Mouse (Mus musculus) spleen, adult 2 months (tissue): ENCODE data around the gene Hoxb5. TPM values are rescaled to one million over a fixed set of nuclear protein-coding genes. Genes with fewer than 3 reads are reported as not detected.

Experiments
- DNase-seq, 2 experiments: peaks; one replicate each; pipeline versions ENCODE4 v3.0.0 to v3.0.0-alpha.2; 2012 to 2021; ENCODE audit warnings: low spot score in 2 of 2, low read depth in 1 of 2
- H3K27ac ChIP-seq: fragments of 200-500 bp; 2 replicates; pipeline ENCODE4 v1.5.1; 2012; ENCODE audit warnings: low read length, inconsistent platforms; ENCODE audit not compliant: insufficient read depth
- H3K27me3 ChIP-seq: fragments of 200-500 bp; 2 replicates; pipeline ENCODE4 v1.6.1; 2012; ENCODE audit warnings: mild to moderate bottlenecking, moderate library complexity, low read length, inconsistent platforms; ENCODE audit not compliant: control insufficient read depth, insufficient read depth
- H3K36me3 ChIP-seq: fragments of 200-500 bp; 2 replicates; pipeline ENCODE4 v1.6.1; 2012; ENCODE audit warnings: mild to moderate bottlenecking, low read length, inconsistent platforms; ENCODE audit not compliant: control insufficient read depth, insufficient read depth
- H3K4me1 ChIP-seq: fragments of 200-500 bp; 2 replicates; pipeline ENCODE4 v1.6.1; 2011; ENCODE audit warnings: inconsistent platforms; ENCODE audit not compliant: control insufficient read depth, insufficient read depth, insufficient read length
- H3K4me3 ChIP-seq: fragments of 200-500 bp; 2 replicates; pipeline ENCODE4 v1.5.1; 2011; ENCODE audit warnings: mild to moderate bottlenecking, inconsistent platforms; ENCODE audit not compliant: insufficient read depth, insufficient read length; ENCODE audit errors: extremely low read depth
- CTCF ChIP-seq: fragments of 200-500 bp; IDR thresholded peaks from 2 replicates; pipeline ENCODE4 v1.5.1; 2011; ENCODE audit warnings: mild to moderate bottlenecking, inconsistent platforms; ENCODE audit not compliant: insufficient read depth, insufficient read length, insufficient replicate concordance; ENCODE audit errors: extremely low read depth
- POLR2A ChIP-seq: fragments of 200-500 bp; IDR thresholded peaks from 2 replicates; pipeline ENCODE4 v1.6.1; 2011; ENCODE audit warnings: low read depth, low read length, inconsistent platforms
- WGBS: fragments of 180-500 bp; shearing (Covaris S2); methylation state at CpG from one replicate; pipeline ENCODE4 v1.1.7; 2018; 5-methylcytosine and 5-hydroxymethylcytosine counted together
- polyA plus RNA-seq: library from polyadenylated mRNA; depleted of rRNA; stranded (reverse); fragments of >200 nt; gene quantifications from 2 replicates; pipeline ENCODE4 v1.2.3, GENCODE M21; 2012

Gene Hoxb5
- polyA plus RNA-seq, 1 experiment: 0.37 TPM

GRCm38 (mm10) chr11:96265954-96266353 is 37.2 kb upstream of the Hoxb5 start:
- Histone ChIP-seq H3K4me3 (no peak overlapping the region), H3K4me1 (no peaks in the 10 kb centered on the region; the same call in none of the 2 replicates), H3K36me3 (no peaks in the 10 kb centered on the region), H3K27me3 (peaks cover 24% of the 10 kb centered on the region), H3K27ac (no peak overlapping the region)
- DNase-seq: no peak
- no peak for TF ChIP-seq CTCF
- TF ChIP-seq POLR2A: no peak
- 42% methylated on average over 7 of the region's 7 CpGs for WGBS

DNA sequence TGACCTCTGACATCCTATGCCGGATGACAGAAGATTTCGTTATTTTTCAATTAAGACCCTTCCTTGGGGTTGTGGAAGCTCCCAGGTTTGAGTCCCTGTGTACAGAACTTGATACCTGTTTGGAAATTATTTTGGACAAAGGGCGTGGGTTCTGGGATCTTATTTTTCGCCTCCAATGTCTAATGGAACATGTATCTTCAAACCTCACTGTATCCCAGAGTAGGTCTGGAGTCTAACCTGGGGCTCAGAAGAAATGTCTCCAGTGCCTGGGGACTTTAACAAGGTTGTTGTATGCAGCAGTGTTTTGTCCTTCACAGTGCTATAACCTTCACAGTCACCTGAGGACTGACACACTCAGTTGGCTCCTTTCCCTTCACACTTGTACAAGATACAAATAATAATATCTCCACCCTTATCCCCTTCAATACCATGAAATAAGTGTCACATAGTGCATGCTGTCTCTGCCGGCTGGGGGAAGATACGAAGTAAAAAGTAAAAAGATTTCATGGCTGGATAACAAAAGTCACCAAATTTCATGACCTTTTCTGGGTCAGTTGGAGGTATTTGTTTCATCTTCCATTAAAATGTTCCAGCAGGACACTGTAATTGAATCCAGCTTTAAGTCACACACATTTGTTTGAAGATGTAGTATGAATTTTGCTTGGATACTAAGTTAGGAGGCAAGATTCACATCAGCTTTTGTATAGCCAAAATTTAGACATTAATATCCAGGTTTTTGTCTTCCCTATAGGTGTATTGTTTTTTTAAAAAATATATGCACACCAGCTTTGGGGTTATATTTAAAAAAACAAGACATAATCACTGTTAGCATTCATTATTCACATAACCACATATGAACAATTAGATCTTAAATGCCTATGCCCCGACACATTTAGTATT is 35.9 kb upstream of the Hoxb5 start:
- H3K4me1 ChIP-seq: peaks cover 2% of the 10 kb centered on the region
- H3K27ac ChIP-seq: no peak overlapping the region
- H3K36me3 ChIP-seq: no peaks in the 10 kb centered on the region
- no peak for TF ChIP-seq CTCF
- no peak for TF ChIP-seq POLR2A
- H3K4me3 ChIP-seq: no peak overlapping the region
- DNase-seq: no peak
- WGBS: 77% methylated on average over 7 of the region's 7 CpGs
- H3K27me3 ChIP-seq: peaks cover 34% of the 10 kb centered on the region

DNA sequence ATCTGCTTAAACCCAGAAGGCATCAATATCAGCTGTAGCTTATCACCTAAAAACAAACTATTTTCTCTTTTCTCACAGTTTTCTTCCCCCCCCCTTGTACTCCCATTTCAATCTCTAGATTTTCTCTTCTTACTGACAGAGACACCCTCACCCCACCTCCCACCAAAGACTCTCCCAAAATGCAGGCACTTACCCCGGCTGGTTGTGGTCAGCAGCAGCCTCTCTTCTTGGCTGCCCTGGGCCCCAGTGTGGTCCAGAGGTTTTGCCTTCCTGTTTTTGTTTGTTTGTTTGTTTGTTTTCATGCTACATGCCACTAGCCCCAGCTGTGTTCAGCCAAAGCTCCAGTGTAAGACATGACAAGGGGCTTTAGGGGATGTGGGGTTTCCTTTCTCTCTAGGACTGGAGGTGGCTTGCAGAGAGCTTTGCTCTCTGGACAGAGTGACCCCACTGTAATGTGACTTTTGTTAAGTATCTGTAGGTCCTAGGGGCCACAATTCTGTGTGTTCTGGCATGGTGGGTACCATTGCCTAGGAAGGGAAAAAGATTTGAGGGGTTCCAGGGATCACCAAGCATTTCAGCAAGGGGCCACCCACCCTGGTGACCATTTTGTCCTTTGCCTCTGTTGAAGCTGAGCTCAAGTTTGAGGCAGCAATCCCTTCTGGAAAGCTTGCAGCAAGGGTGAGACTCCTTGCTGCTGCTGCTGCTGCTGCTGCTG is 34.9 kb upstream of the Hoxb5 start:
- WGBS: 50% methylated on average over 1 of the region's 1 CpGs
- H3K36me3 ChIP-seq: no peaks in the 10 kb centered on the region
- peaks cover 41% of the 10 kb centered on the region for H3K27me3 ChIP-seq
- H3K4me1 ChIP-seq: peaks cover 2% of the 10 kb centered on the region
- no peak for DNase-seq
- no peak overlapping the region for H3K27ac ChIP-seq
- no peak overlapping the region for H3K4me3 ChIP-seq
- TF ChIP-seq POLR2A (no peak), CTCF (no peak)

- TF ChIP-seq CTCF (no peak), POLR2A (no peak)
- Histone ChIP-seq H3K36me3 (no peaks in the 10 kb centered on the region), H3K4me3 (no peak overlapping the region), H3K27ac (no peak overlapping the region), H3K4me1 (peaks cover 2% of the 10 kb centered on the region), H3K27me3 (peaks cover 38% of the 10 kb centered on the region)
- WGBS: 6% methylated on average over 19 of the region's 19 CpGs
- no peak for DNase-seq
These were observed 33.3 kb upstream of the Hoxb5 start for GRCm38 (mm10) chr11:96269869-96270268.

- no peak for DNase-seq
- no peaks in the 10 kb centered on the region for H3K36me3 ChIP-seq
- H3K27ac ChIP-seq: no peak within 1 kb of the TSS
- 2% methylated on average over 40 of the region's 40 CpGs for WGBS
- TF ChIP-seq POLR2A (no peak), CTCF (no peak)
- H3K4me1 ChIP-seq: peaks cover 2% of the 10 kb centered on the region
- H3K4me3 ChIP-seq: peak within 1 kb of the TSS; percentile 30; the same call in 1 of the 2 replicates
- peaks cover 38% of the 10 kb centered on the region for H3K27me3 ChIP-seq
These were observed 32.1 kb upstream of the Hoxb5 start, which contains the start of gene Hoxb9 for GRCm38 (mm10) chr11:96270996-96271540. Gene Hoxb9, plus strand, starts transcription at chr11:96271457.

DNA sequence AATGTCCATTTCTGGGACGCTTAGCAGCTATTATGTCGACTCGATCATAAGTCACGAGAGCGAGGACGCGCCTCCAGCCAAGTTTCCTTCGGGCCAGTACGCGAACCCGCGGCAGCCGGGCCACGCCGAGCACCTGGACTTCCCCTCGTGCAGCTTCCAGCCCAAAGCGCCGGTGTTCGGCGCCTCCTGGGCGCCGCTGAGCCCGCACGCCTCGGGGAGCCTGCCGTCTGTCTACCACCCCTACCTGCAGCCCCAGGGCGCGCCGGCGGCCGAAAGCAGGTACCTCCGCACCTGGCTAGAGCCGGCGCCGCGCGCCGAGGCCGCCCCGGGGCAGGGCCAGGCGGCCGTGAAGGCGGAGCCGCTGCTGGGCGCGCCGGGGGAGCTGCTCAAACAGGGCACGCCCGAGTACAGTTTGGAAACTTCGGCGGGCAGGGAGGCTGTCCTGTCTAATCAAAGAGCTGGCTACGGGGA is 31.6 kb upstream of the Hoxb5 start:
- Histone ChIP-seq H3K27me3 (peaks cover 39% of the 10 kb centered on the region), H3K4me1 (peaks cover 2% of the 10 kb centered on the region), H3K27ac (no peak overlapping the region), H3K4me3 (peak overlapping the region; percentile 30; the same call in 1 of the 2 replicates), H3K36me3 (no peaks in the 10 kb centered on the region)
- WGBS: 2% methylated on average over 52 of the region's 52 CpGs
- no peak for DNase-seq
- TF ChIP-seq CTCF: no peak
